Mouse (Mus musculus) testis, adult 2 months (tissue): ENCODE measurements around the gene Ankrd13a.

Experiments
- CTCF ChIP-seq: fragments of 200-500 bp; IDR thresholded peaks from 2 replicates; pipeline ENCODE4 v1.5.1; 2012; ENCODE audit warnings: low read depth, mild to moderate bottlenecking, inconsistent platforms, low read length, moderate library complexity; ENCODE audit not compliant: control insufficient read depth, insufficient read depth, insufficient replicate concordance
- POLR2A ChIP-seq: fragments of 200-500 bp; IDR thresholded peaks from 2 replicates; pipeline ENCODE4 v1.6.1; 2012; ENCODE audit warnings: low read depth, mild to moderate bottlenecking, inconsistent platforms, low read length, moderate library complexity; ENCODE audit not compliant: control insufficient read depth

DNA sequence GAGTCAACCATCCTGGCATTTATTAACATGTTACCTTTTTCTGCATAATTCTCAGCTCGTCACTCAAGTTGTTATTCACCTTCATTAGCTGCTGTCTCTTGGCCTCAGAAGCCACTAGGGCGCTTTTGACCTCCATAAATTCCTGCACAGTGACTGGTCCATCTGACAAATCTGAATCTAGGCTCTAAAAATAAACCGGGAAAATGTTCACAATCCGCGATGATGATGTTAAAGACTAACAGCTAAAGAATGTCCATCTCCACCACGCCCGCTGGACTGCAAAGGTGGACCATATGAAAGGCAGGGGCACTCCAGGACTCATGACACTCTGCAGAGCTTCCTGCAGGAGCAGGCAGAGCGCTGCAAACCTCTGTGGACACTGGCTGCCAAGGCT is 30.8 kb upstream of the Ankrd13a start:
- TF ChIP-seq POLR2A (no peak), CTCF (no peak)
